Mouse (Mus musculus) kidney, postnatal 36 days (tissue): ENCODE measurements at regions not wholly inside any gene's neighbourhood (a gene's known extent, or its start where the extent isn't known, plus 50 kb on each side); places are given as distances from the start of the nearest gene placed in this dataset.

Experiments
- DNase-seq, 2 experiments: peaks; one replicate each; pipeline ENCODE4 v3.0.0; 2021 to 2022; ENCODE audit warnings: mixed read lengths in 2 of 2

GRCm38 (mm10) chr8:44155705-44156321 lies 446.0 kb upstream of the Adam34 start:
- no peak for DNase-seq

- DNase-seq, result no peak
Observed at GRCm38 (mm10) chr8:44165115-44165514, 455.3 kb upstream of the Adam34 start.

DNA sequence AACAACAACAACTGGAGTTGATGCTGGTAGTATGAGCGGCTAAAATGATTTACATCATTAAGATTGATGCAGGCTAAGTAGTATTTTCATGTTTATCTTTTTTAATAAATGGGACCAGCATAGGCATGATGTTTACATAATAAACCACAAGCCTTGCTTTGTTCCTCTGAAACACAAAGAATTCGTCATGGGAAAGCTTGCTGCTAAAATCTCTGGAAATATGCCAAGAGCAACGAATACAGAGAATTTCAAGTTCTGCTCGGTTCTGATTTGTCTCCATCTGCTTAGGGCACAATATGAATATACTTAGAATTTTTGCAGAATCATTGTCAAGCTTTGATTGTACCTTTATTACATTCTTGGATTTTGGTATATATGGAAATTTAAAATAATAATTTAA lies 467.2 kb upstream of the Adam34 start:
- no peak for DNase-seq

DNA sequence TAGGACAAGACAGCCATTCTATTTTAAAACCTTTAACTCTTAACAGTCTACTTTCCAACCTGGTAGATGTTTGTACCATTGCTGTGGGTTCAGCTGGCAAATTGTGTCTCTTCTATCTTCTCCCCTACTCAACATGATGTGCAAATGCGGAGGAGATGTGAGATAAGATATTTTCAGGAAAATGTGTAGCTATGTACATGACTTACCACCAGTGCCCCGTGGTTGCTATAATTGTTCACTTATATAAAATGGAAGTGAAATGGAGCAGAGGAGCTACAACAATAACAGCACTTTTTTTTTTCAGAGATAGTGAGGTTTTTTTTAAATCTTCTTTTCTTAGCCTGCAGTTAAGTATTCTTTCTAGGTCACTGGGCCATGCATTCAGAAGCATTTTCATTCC lies 492.4 kb upstream of the Adam34 start:
- no peak for DNase-seq

DNA sequence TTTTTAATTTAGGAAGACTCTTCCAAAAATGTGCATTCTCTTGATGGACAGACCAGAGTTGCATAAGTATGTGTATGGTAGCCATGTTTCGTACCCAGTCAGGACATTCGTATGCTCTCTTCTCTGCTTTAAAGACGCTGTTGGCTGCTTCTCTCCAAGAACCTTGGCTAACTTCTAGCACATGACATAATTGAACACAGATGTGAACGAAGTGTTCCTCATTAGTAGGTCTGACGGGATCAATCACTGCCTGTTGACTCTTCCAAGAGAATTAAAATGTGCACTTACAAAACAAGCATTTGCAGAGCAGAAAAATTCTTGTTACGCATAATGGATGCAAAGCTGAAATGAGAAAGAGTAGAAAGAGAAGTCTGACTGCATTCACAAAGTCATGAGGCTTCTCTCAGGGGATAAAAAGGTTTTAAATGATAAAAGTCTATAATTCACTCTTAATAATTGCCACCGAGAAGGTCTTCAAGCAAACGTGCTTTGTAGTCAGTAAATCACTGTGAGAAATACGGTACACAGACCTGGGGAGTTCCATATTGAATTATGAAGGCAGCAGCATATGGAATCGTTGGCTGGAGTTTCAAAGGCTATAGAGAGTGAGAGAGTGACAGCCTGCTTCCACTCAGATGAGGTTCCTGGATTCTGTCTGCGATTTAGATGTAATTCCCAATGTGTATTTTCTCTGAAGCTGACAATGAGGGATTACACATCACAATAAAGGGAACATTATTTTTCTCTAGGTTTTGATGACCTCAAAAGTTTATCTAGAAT lies 496.7 kb upstream of the Adam34 start:
- no peak for DNase-seq

DNA sequence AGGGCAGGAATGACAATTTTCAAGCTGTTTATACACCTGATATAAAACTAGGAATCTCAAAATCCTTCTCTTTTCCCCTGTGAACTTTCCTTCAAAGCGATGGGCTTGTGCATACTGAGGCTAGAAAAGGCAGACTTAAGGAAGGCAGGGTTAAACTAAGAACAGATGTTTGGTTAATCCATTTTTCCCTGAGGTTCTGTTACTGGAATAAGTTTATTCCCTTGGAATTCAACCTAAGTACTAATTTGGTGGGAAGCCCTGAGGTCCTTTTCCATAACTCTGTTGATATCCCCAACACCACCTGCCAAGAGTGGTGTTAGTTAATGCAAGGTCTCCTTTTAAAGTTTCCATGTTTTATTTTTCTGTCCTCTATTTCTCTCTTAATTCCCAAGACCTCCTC lies 512.5 kb upstream of the Adam34 start:
- DNase-seq, result no peak

DNA sequence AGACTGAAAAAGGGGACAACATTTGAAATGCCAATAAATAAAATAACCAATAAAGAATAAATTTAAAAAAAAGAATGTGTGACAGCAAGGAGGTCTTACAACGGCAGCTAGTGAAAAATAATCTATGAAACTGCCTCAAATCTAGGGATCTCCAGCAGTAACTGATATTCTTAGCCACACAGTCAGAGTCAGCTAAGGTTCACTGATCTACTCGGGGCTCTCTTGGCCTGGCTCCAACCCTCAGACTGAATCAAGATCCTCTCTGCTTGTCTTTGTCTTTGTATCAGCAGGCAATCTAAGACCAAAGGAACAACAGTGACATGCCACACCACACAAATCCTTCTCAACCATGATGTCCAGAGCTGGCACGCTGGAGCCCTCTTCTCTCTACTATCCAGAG lies 542.5 kb upstream of the Adam34 start:
- DNase-seq, result peak in 1 of 2 experiments; percentile 3

DNA sequence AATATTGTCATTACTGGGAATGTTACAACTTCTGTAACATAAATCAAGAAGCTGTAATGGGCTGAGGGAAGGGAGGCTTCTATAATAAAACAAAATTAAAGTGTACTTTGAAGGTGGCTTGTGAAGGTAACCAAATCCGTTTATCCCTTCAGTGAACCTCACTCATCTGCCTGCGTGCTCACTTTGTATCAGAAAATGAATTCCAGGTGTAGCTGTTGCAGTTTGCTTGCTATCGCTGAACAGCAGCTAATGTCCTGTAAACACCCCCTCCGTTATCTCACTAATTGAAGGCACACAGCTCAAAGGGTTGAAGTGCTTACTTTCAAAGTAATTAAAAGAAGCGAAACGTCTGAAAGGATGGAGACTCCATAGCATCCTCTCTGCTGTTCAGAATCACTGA lies 547.2 kb upstream of the Adam34 start:
- no peak for DNase-seq

DNA sequence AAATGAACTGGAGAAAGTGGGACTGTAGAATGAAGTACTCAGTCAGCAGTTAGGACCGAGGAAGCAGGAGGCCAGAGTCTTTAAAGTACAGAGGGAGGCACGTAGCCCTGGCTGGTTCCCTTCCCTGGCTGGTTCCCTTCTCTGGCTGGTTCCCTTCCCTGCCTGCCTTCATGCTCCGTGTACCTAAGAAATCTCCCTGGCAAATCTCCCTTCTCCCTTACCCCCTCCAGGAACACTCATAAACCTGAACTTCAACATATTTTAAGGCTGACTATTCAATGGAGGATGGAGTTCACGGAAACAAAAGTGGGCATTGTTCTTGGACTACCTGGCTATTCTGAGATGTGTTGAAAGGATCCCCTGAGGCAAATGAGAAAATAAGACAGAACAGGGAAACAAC lies 551.2 kb upstream of the Adam34 start:
- DNase-seq, result no peak

DNA sequence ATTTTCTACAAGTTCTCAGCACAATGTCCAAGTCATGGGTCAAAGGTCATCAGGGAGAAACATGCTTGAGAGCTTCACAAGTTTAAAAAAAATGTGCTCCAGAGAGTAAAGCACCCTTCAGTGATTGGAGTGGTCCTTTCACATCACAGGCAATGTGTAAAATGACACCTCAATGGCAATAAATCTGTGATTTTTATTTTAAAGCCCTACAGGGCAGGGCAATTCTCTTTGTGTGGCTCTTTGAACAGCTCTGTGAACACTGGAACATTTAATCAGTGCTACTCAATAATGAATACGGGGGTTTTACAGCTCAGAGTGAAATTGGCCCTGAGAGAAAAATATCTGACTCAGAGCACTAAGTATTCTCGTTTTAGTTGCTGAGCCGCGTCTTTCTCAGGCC lies 563.5 kb upstream of the Adam34 start:
- no peak for DNase-seq

DNA sequence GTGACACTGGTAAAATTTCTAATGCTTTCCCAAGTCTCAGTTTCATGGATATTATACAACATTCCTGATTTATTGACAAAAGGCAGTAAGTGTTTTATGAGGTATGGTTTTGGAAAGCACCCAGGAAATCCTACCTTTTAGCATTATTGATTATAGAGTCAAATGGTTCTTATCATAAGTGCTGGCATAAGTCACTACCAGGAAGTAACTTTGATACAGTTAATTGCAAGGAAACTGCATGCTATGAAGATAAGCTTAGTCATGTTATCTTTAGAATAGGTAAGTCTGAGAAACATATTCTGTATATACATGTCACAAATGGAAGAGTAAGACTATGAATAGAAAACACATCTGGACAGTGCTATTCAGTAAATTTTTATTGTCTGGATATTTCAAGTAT lies 608.4 kb upstream of the Adam34 start:
- no peak for DNase-seq

DNA sequence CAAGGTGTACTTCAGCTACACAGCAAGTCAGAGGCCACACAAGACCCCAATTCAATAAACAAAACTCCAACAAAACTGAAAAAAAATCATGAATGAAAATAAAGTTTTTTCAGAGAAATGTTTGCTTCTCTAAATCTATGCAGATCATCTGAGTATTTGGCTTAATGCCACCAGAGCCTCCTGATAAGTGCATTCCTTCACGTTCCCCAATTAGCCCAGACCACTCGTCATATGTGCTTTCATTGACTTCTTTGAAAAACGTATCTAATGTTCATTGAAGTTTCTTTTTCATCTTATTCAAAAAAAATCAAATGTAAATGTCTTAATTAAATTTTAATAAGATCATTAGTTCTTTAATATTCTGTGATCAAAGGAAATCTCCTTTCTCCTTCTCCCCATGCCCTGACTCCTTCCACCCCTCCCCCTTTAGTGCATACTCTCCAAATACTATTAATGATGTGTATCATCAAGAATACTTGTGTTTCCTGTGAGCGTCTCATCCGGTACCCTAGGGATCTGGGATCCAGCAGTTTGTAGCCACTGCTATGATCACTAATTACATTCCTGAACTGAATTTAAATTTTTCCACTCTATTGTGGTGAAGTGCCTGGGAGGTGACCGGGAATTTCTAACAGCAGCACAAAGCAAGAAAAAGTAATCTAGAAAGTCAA lies 600.8 kb upstream of the Fat1 start:
- DNase-seq, result no peak

GRCm38 (mm10) chr8:44343401-44343800 lies 591.8 kb upstream of the Fat1 start:
- no peak for DNase-seq

- DNase-seq, result no peak
Observed at GRCm38 (mm10) chr8:44343924-44344323, 591.3 kb upstream of the Fat1 start.

DNA sequence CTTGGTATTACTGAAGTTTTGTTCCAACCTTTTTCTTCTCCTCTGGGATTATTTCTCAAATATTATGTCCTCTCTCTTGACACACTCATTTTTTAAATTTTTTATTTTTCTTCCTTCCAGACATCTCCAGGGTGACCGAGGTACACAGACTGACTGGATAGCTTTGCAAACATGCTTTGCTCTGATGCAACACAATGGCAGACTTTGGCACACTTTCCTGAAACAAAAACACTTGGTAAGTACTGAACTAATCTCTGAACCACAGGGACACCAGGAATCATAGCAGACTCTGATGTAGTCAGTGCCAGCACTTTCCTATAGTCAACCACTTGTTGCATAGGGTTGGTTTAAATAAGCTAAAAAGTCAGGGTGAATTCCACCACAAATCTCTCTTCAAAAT lies 587.8 kb upstream of the Fat1 start:
- peak; percentile 0 to 5 for DNase-seq

GRCm38 (mm10) chr8:44373987-44374386 lies 561.3 kb upstream of the Fat1 start:
- no peak for DNase-seq

GRCm38 (mm10) chr8:44377731-44378130 lies 557.5 kb upstream of the Fat1 start:
- no peak for DNase-seq

DNA sequence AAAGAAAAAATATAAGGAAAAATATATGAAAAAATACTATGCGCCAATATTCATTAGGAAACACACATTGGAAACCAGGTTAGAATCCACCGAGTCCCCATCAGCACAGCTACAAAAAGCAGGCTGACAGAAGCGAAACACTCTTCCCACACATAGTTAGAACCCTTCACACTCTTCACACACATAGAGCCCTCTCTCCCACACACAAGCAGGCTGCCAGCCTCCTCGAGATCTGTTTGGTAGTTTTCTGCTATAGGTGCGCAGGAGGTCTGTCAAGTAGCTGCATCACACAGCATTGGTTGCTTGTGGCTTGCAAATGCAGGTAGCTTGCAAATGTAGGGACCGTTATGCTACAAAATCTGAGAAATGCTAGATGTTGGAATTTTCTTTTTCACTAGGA lies 526.8 kb upstream of the Fat1 start:
- DNase-seq, result no peak

- DNase-seq, result no peak
Observed at GRCm38 (mm10) chr8:44410261-44410660, 525.0 kb upstream of the Fat1 start.

DNA sequence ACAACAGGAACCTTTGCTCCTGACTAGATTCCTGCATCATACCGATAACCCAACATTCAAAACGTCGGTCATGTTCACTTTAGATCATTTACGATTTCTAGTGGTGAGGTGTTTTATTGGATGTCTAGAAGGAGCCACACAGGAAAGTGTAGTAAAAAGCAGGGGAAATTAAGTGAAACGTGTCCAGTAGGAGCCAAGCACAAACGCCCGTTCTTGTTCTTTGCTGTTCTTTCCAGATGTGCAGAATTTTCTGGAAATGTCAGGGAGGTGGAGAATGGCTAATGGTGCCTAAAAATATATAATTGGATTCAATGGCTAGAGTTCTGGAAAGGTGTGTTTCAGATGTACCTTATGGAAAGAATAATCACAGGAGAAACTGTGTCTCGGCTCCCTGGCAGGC lies 517.2 kb upstream of the Fat1 start:
- DNase-seq, result no peak

- no peak for DNase-seq
Observed at GRCm38 (mm10) chr8:44455433-44455832, 479.8 kb upstream of the Fat1 start.

GRCm38 (mm10) chr8:44456336-44456735 lies 478.9 kb upstream of the Fat1 start:
- DNase-seq, result peak in 1 of 2 experiments; percentile 2

DNA sequence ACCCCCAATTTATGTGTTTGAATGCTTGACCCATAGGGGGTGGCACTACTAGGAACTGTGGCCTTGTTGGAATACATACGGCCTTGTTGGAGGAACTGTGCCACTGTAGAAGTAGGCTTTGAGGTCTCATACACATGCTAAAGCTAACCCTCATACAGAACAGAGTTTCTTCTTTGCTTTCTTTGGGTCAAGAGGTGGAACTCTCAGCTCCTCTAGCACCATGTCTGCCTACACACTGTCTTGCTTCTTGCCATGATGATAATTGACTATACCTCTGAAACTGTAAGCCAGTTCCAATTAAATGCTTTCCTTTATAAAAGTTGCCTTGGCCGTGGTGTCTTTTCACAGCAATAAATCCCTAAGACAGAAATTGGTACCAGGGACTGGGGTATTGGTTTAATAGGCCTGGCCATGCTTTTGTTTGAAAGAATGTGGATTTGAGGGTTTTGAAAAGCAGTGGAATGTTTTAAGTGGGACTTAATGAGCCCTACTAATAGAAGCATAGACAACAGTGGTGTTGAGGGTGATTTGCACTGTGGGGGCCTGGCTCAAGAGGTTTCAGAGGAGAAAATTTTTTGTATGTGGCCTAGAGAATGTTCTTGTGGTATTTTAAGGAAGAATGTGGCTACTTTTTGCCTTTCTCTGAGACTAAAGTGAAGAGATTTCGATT lies 468.7 kb upstream of the Fat1 start:
- DNase-seq, result no peak

DNA sequence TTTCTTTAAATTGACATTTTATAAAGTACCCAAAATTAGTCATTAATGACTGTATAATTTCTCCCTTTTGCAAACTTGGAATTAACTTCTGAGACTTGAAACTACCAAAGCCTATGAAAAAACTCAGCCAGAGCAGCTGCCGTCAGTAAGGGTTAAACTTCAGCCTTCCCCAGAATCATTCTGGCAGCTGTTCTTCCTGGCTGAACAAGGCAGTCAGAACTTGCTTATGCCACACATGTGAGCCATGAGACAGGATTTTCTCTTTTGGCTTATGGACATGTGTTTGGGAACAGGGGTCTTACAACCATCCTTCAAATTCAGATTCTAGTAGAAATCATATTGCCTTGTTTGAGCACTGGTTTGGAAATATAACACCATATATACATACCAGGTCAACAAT lies 422.4 kb upstream of the Fat1 start:
- DNase-seq, result no peak
